Mouse (Mus musculus) liver, embryonic 14.5 days (tissue): Measurements from ENCODE around the gene Dusp12. TPM values are rescaled to one million over a fixed set of nuclear protein-coding genes. Genes with fewer than 3 reads are reported as not detected.

Source experiments
- ATAC-seq: fragments of 200-750 bp; cut with Nextera tagmentation; 2 replicates; pipeline ENCODE4 v1.8.0; 2017; ENCODE audit warnings: moderate number of reproducible peaks, mild to moderate bottlenecking, moderate library complexity; ENCODE audit not compliant: insufficient read depth
- DNase-seq, 3 experiments: peaks; one replicate each; pipeline ENCODE4 v3.0.0-alpha.2; 2012 to 2013; ENCODE audit warnings: low read depth in 3 of 3, low spot score in 3 of 3
- H3K27ac ChIP-seq: fragments of 300-500 bp; sonication (generic); 2 replicates; pipeline ENCODE4 v1.5.1; 2014; ENCODE audit warnings: moderate library complexity, mild to moderate bottlenecking, control low read depth, inconsistent platforms
- H3K27me3 ChIP-seq: fragments of 300-500 bp; sonication (generic); 2 replicates; pipeline ENCODE4 v1.6.1; 2014; ENCODE audit warnings: mild to moderate bottlenecking, low read length, moderate library complexity; ENCODE audit not compliant: control insufficient read depth, insufficient read depth
- H3K36me3 ChIP-seq: fragments of 300-500 bp; sonication (generic); replicated peaks from 2 replicates; pipeline ENCODE4 v1.6.1; 2014; ENCODE audit warnings: low read depth; ENCODE audit not compliant: control insufficient read depth, insufficient read depth
- H3K4me1 ChIP-seq, 2 experiments: fragments of 200-500 bp in 1 of 2; fragments of 300-500 bp in 1 of 2; sonication (generic) in 1 of 2; replicated peaks; 2 replicates each; pipeline ENCODE4 v1.6.1; 2012 to 2014; ENCODE audit warnings: antibody characterized with exemption in 1 of 2, inconsistent platforms in 1 of 2, low read length in 1 of 2; ENCODE audit not compliant: control insufficient read depth in 2 of 2, insufficient read depth in 2 of 2
- H3K4me2 ChIP-seq: fragments of 300-500 bp; sonication (generic); 2 replicates; pipeline ENCODE4 v1.6.1; 2014; ENCODE audit warnings: low read depth, mild to moderate bottlenecking, control low read depth, moderate library complexity
- H3K4me3 ChIP-seq, 2 experiments: fragments of 200-500 bp in 1 of 2; fragments of 300-500 bp in 1 of 2; sonication (generic) in 1 of 2; 2 replicates each; pipeline ENCODE4 v1.5.1; 2012 to 2014; ENCODE audit warnings: low read depth in 2 of 2, low read length in 2 of 2, mild to moderate bottlenecking in 2 of 2, control low read depth in 1 of 2, inconsistent platforms in 1 of 2, moderate library complexity in 1 of 2; ENCODE audit not compliant: insufficient read depth in 1 of 2
- H3K9ac ChIP-seq: fragments of 300-500 bp; sonication (generic); replicated peaks from 2 replicates; pipeline ENCODE4 v1.6.1; 2014; ENCODE audit warnings: mild to moderate bottlenecking, control low read depth, moderate library complexity
- H3K9me3 ChIP-seq: fragments of 300-500 bp; sonication (generic); 2 replicates; pipeline ENCODE4 v1.6.1; 2016; ENCODE audit warnings: low read length, mixed read lengths; ENCODE audit not compliant: control insufficient read depth
- CTCF ChIP-seq: IDR thresholded peaks from 2 replicates; pipeline ENCODE4 v1.5.1; 2016; ENCODE audit warnings: antibody characterized with exemption, low read depth, control low read depth
- EP300 ChIP-seq: IDR thresholded peaks from 2 replicates; pipeline ENCODE4 v1.6.1; 2016; ENCODE audit warnings: antibody characterized with exemption, low read depth
- WGBS: fragments of 180-500 bp; shearing (Covaris S2); extraction: QIAGEN DNeasy Blood & Tissue Kit; methylation state at CpG from one replicate; pipeline ENCODE4 v1.1.7; 2014; ENCODE audit not compliant: insufficient replicate concordance; 5-methylcytosine and 5-hydroxymethylcytosine counted together
- polyA plus RNA-seq, 2 experiments: library from polyadenylated mRNA; depleted of rRNA in 1 of 2; stranded (reverse) in 1 of 2; unstranded in 1 of 2; fragments of >200 nt; fragmentation: Nextera tagmentation in 1 of 2; extraction: Ambion mirVana in 1 of 2; gene quantifications; 2 replicates each; pipeline versions ENCODE4 v1.2.1 to v1.2.3; 2012 to 2014

The Dusp12 gene
- polyA plus RNA-seq, 2 experiments: 13.6 to 19.1 TPM

- no peak overlapping the region for H3K9ac ChIP-seq
- peaks cover 16 to 36% of the 10 kb centered on the region in 2 experiments for H3K4me1 ChIP-seq
- H3K36me3 ChIP-seq: no peaks in the 10 kb centered on the region
- no peak overlapping the region for H3K27ac ChIP-seq
- ATAC-seq: no peak
- WGBS: 68% methylated on average over 3 of the region's 3 CpGs
- no peak overlapping the region for H3K4me3 ChIP-seq
- H3K4me2 ChIP-seq: no peak overlapping the region
- no peak for DNase-seq
- no peaks in the 10 kb centered on the region for H3K27me3 ChIP-seq
- no peak for TF ChIP-seq EP300
- no peak for TF ChIP-seq CTCF
- H3K9me3 ChIP-seq: no peaks in the 10 kb centered on the region
Measured at GRCm38 (mm10) chr1:170864754-170865153, 20.6 kb downstream of the Dusp12 start.

- Histone ChIP-seq H3K27me3 (no peaks in the 10 kb centered on the region), H3K27ac (no peak overlapping the region), H3K4me2 (no peak overlapping the region), H3K4me1 (peaks cover 16 to 41% of the 10 kb centered on the region in 2 experiments), H3K36me3 (no peaks in the 10 kb centered on the region), H3K4me3 (no peak overlapping the region), H3K9ac (no peak overlapping the region), H3K9me3 (no peaks in the 10 kb centered on the region)
- ATAC-seq (no peak), DNase-seq (no peak)
- TF ChIP-seq CTCF (no peak), EP300 (no peak)
Measured at GRCm38 (mm10) chr1:170864234-170864633, 21.1 kb downstream of the Dusp12 start.

- H3K9me3 ChIP-seq: no peaks in the 10 kb centered on the region
- peaks cover 17 to 43% of the 10 kb centered on the region in 2 experiments for H3K4me1 ChIP-seq
Measured at GRCm38 (mm10) chr1:170863033-170863432, 22.3 kb downstream of the Dusp12 start.

GRCm38 (mm10) chr1:170862435-170862717 lies 23.0 kb downstream of the Dusp12 start:
- Histone ChIP-seq H3K4me1 (peaks cover 21 to 48% of the 10 kb centered on the region in 2 experiments), H3K9ac (no peak overlapping the region)
- ATAC-seq: no peak

More at GRCm38 (mm10) chr1:170863033-170863432, 22.3 kb downstream of the Dusp12 start:
- WGBS: 1% methylated on average over 4 of the region's 4 CpGs
- no peak for DNase-seq
- Histone ChIP-seq H3K27ac (peak overlapping the region; percentile 15; the same call in 1 of the 2 replicates), H3K4me2 (peak overlapping the region; percentile 36), H3K36me3 (no peaks in the 10 kb centered on the region), H3K27me3 (no peaks in the 10 kb centered on the region), H3K9ac (no peak overlapping the region), H3K4me3 (no peak overlapping the region)
- ATAC-seq: no peak
- TF ChIP-seq EP300 (no peak), CTCF (no peak)

DNA sequence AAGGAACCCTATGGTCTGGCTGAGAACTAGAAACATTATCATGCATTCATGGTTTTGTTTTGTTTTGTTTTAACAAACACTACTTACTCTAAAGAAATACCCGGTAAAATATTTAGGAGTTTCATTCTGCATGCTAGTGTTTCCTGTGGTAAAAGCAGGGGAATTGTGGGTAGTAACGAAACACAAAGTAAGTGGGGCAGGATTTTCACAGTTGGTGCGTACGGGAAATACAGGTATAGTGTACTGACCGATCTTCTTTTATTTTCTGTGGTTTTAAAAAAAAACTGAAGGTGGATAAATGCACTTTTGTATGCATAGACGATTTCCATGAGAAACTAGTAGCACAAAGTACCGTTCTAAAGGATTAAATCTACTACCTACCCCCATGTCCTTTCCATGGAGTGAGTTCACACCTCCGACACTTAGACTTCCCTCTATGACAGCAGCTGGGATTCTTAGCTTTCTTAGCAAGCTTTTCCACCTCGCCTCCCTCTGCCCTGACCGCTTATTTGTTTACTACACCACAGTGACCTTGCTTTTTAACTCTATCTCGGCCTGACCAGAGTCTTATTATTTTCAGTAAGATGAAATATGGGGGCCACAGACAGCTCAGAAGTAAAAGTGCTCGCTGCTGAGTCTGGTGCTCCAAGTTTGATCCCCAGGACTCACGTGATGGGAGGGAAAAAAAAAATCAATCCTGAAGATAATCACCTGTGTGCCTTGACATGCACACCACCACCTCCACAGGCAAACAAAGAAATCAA lies 23.5 kb downstream of the Dusp12 start:
- TF ChIP-seq CTCF (no peak), EP300 (no peak)
- DNase-seq (no peak), ATAC-seq (no peak)
- H3K4me2 ChIP-seq: peak overlapping the region; percentile 36
- H3K4me1 ChIP-seq: peaks cover 21 to 50% of the 10 kb centered on the region in 2 experiments
- H3K27me3 ChIP-seq: no peaks in the 10 kb centered on the region
- H3K9ac ChIP-seq: no peak overlapping the region
- 57% methylated on average over 13 of the region's 13 CpGs for WGBS
- no peaks in the 10 kb centered on the region for H3K9me3 ChIP-seq
- H3K27ac ChIP-seq: no peak overlapping the region
- no peaks in the 10 kb centered on the region for H3K36me3 ChIP-seq
- H3K4me3 ChIP-seq: 0 out of 4 replicates have a peak overlapping the region, but pooled peaks of 1 of the 2 experiments have one; percentile 3

More at GRCm38 (mm10) chr1:170862435-170862717, 23.0 kb downstream of the Dusp12 start:
- no peaks in the 10 kb centered on the region for H3K9me3 ChIP-seq
- no peak overlapping the region for H3K27ac ChIP-seq
- H3K27me3 ChIP-seq: no peaks in the 10 kb centered on the region
- H3K36me3 ChIP-seq: no peaks in the 10 kb centered on the region
- TF ChIP-seq CTCF (no peak), EP300 (no peak)
- DNase-seq: no peak
- H3K4me2 ChIP-seq: peak overlapping the region; percentile 36
- H3K4me3 ChIP-seq: no peak overlapping the region
- WGBS: 33% methylated on average over 3 of the region's 3 CpGs
